Mouse (Mus musculus) CH12.LX (cell line): ENCODE measurements at regions not wholly inside any gene's neighbourhood (a gene's known extent, or its start where the extent isn't known, plus 50 kb on each side); places are given as distances from the start of the nearest gene placed in this dataset.

Source experiments
- DNase-seq: peaks from one replicate; pipeline ENCODE4 v3.0.0-alpha.2; 2013; ENCODE audit errors: extremely low read depth
- H3K27ac ChIP-seq: 2 replicates; pipeline ENCODE4 v1.5.1; 2012; ENCODE audit warnings: low read depth, mild to moderate bottlenecking, control low read depth, moderate library complexity; ENCODE audit not compliant: insufficient read depth
- H3K27me3 ChIP-seq: replicated peaks from 2 replicates; pipeline ENCODE3; 2012; ENCODE audit warnings: inconsistent platforms
- H3K36me3 ChIP-seq, 2 experiments: replicated peaks in 1 of 2; 2 replicates each; pipeline versions ENCODE3 to v1.6.1; 2012; ENCODE audit warnings: inconsistent platforms in 1 of 2, low read length in 1 of 2, mild to moderate bottlenecking in 1 of 2, mixed read lengths in 1 of 2, moderate library complexity in 1 of 2; ENCODE audit not compliant: control insufficient read depth in 1 of 2, insufficient read depth in 1 of 2
- H3K4me1 ChIP-seq, 2 experiments: 2 replicates each; pipeline ENCODE4 v1.6.1; 2012; ENCODE audit warnings: inconsistent platforms in 1 of 2, moderate library complexity in 1 of 2; ENCODE audit not compliant: insufficient read depth in 2 of 2, control insufficient read depth in 1 of 2
- H3K4me2 ChIP-seq: 2 replicates; pipeline ENCODE4 v1.6.1; 2012; ENCODE audit warnings: low read depth, mild to moderate bottlenecking, control low read depth; ENCODE audit not compliant: poor library complexity, insufficient read depth, severe bottlenecking
- H3K4me3 ChIP-seq, 3 experiments: fragments of 150-350 bp in 1 of 3; sonication (generic) in 1 of 3; replicated peaks in 1 of 3; 2 replicates each; pipeline versions ENCODE3 to v1.5.1; 2011 to 2012; ENCODE audit warnings: low read depth in 2 of 3, low read length in 2 of 3, mild to moderate bottlenecking in 2 of 3, moderate library complexity in 2 of 3, control low read depth in 1 of 3, improper control_type of control experiment in 1 of 3, inconsistent platforms in 1 of 3, mixed read lengths in 1 of 3; ENCODE audit not compliant: poor library complexity in 1 of 3
- H3K79me2 ChIP-seq: replicated peaks from 2 replicates; pipeline ENCODE4 v1.6.1; 2012; ENCODE audit warnings: mild to moderate bottlenecking, moderate library complexity; ENCODE audit not compliant: control insufficient read depth, poor library complexity, insufficient read depth, severe bottlenecking; ENCODE audit errors: extremely low read depth
- H3K9ac ChIP-seq: 2 replicates; pipeline ENCODE4 v1.6.1; 2012; ENCODE audit warnings: low read depth, mild to moderate bottlenecking, control low read depth, moderate library complexity; ENCODE audit not compliant: insufficient read depth
- H3K9me3 ChIP-seq: replicated peaks from 2 replicates; pipeline ENCODE3; 2012; ENCODE audit warnings: low read length, inconsistent platforms, mixed read lengths
- CHD1 ChIP-seq: IDR thresholded peaks from 2 replicates; pipeline ENCODE4 v1.6.1; 2012; ENCODE audit warnings: low read depth, low read length, improper control_type of control experiment, inconsistent platforms
- CHD2 ChIP-seq: IDR thresholded peaks from 2 replicates; pipeline ENCODE4 v1.6.1; 2011; ENCODE audit warnings: low read length, improper control_type of control experiment
- CTCF ChIP-seq, 2 experiments: IDR thresholded peaks in 1 of 2; conservative IDR thresholded peaks in 1 of 2; 2 replicates each; pipeline ENCODE4 v1.5.1; 2011 to 2012; ENCODE audit warnings: low read depth in 2 of 2, low read length in 2 of 2, improper control_type of control experiment in 1 of 2, inconsistent platforms in 1 of 2, mild to moderate bottlenecking in 1 of 2, moderate library complexity in 1 of 2
- E2F4 ChIP-seq: IDR thresholded peaks from 2 replicates; pipeline ENCODE4 v1.6.1; 2011; ENCODE audit warnings: low read depth, low read length, improper control_type of control experiment; ENCODE audit not compliant: insufficient replicate concordance
- EP300 ChIP-seq: IDR thresholded peaks from 2 replicates; pipeline ENCODE4 v1.6.1; 2011; ENCODE audit warnings: low read length, improper control_type of control experiment
- ETS1 ChIP-seq: conservative IDR thresholded peaks from 2 replicates; pipeline ENCODE4 v1.6.1; 2012; ENCODE audit warnings: low read depth, mild to moderate bottlenecking, inconsistent platforms, low read length, improper control_type of control experiment, moderate library complexity
- GABPA ChIP-seq: IDR thresholded peaks from 2 replicates; pipeline ENCODE4 v1.6.1; 2012; ENCODE audit warnings: low read depth, low read length, improper control_type of control experiment, inconsistent platforms; ENCODE audit not compliant: insufficient replicate concordance
- HCFC1 ChIP-seq: IDR thresholded peaks from 2 replicates; pipeline ENCODE4 v1.6.1; 2012; ENCODE audit warnings: low read depth, mild to moderate bottlenecking, inconsistent platforms, low read length, improper control_type of control experiment
- IRF4 ChIP-seq: IDR thresholded peaks from 2 replicates; pipeline ENCODE4 v1.6.1; 2014; ENCODE audit warnings: low read depth, mild to moderate bottlenecking, inconsistent platforms, low read length, improper control_type of control experiment
- JUN ChIP-seq: IDR thresholded peaks from 2 replicates; pipeline ENCODE4 v1.6.1; 2011; ENCODE audit warnings: low read depth, mild to moderate bottlenecking, low read length, improper control_type of control experiment, moderate library complexity; ENCODE audit not compliant: insufficient read depth
- JUND ChIP-seq: conservative IDR thresholded peaks from 2 replicates; pipeline ENCODE4 v1.6.1; 2011; ENCODE audit warnings: low read depth, low read length, improper control_type of control experiment
- KAT2A ChIP-seq: IDR thresholded peaks from 2 replicates; pipeline ENCODE4 v1.6.1; 2012; ENCODE audit warnings: low read length, improper control_type of control experiment, inconsistent platforms; ENCODE audit not compliant: insufficient replicate concordance
- MAFK ChIP-seq: IDR thresholded peaks from 2 replicates; pipeline ENCODE4 v1.6.1; 2011; ENCODE audit warnings: low read length, improper control_type of control experiment; ENCODE audit not compliant: insufficient replicate concordance
- MAX ChIP-seq: IDR thresholded peaks from 2 replicates; pipeline ENCODE4 v1.6.1; 2011; ENCODE audit warnings: low read length, improper control_type of control experiment
- MAZ ChIP-seq: IDR thresholded peaks from 2 replicates; pipeline ENCODE4 v1.6.1; 2012; ENCODE audit warnings: low read depth, mild to moderate bottlenecking, inconsistent platforms, low read length, improper control_type of control experiment, moderate library complexity
- MEF2A ChIP-seq: IDR thresholded peaks from 2 replicates; pipeline ENCODE4 v1.6.1; 2014; ENCODE audit warnings: low read depth, mild to moderate bottlenecking, inconsistent platforms, low read length, improper control_type of control experiment, borderline replicate concordance
- MYC ChIP-seq: IDR thresholded peaks from 2 replicates; pipeline ENCODE4 v1.6.1; 2011; ENCODE audit warnings: low read depth, mild to moderate bottlenecking, improper control_type of control experiment, low read length
- NELFE ChIP-seq: IDR thresholded peaks from 2 replicates; pipeline ENCODE4 v1.6.1; 2011; ENCODE audit warnings: low read depth, low read length, improper control_type of control experiment
- NRF1 ChIP-seq: IDR thresholded peaks from 2 replicates; pipeline ENCODE4 v1.6.1; 2014; ENCODE audit warnings: low read depth, mild to moderate bottlenecking, inconsistent platforms, low read length, improper control_type of control experiment, moderate library complexity
- PAX5 ChIP-seq: IDR thresholded peaks from 2 replicates; pipeline ENCODE4 v1.6.1; 2012; ENCODE audit warnings: low read length, inconsistent platforms, mixed read lengths
- POLR2AphosphoS2 ChIP-seq: IDR thresholded peaks from 2 replicates; pipeline ENCODE4 v1.6.1; 2011; ENCODE audit warnings: low read depth, low read length, improper control_type of control experiment
- RAD21 ChIP-seq: IDR thresholded peaks from 2 replicates; pipeline ENCODE4 v1.6.1; 2011; ENCODE audit warnings: low read depth, mild to moderate bottlenecking, low read length, improper control_type of control experiment, moderate library complexity
- RCOR1 ChIP-seq: conservative IDR thresholded peaks from 2 replicates; pipeline ENCODE4 v1.6.1; 2012; ENCODE audit warnings: low read depth, mild to moderate bottlenecking, inconsistent platforms, low read length, improper control_type of control experiment
- SIN3A ChIP-seq: IDR thresholded peaks from 2 replicates; pipeline ENCODE4 v1.6.1; 2012; ENCODE audit warnings: low read length, improper control_type of control experiment, inconsistent platforms
- SMC3 ChIP-seq: IDR thresholded peaks from 2 replicates; pipeline ENCODE4 v1.6.1; 2011; ENCODE audit warnings: low read depth, low read length, improper control_type of control experiment
- TCF12 ChIP-seq: IDR thresholded peaks from 2 replicates; pipeline ENCODE4 v1.6.1; 2014; ENCODE audit warnings: low read depth, mild to moderate bottlenecking, inconsistent platforms, low read length, improper control_type of control experiment
- USF1 ChIP-seq: IDR thresholded peaks from 2 replicates; pipeline ENCODE4 v1.6.1; 2014; ENCODE audit warnings: low read depth, mild to moderate bottlenecking, inconsistent platforms, low read length, improper control_type of control experiment
- USF2 ChIP-seq: conservative IDR thresholded peaks from 2 replicates; pipeline ENCODE4 v1.6.1; 2011; ENCODE audit warnings: low read depth, low read length, improper control_type of control experiment
- ZC3H11A ChIP-seq: IDR thresholded peaks from 2 replicates; pipeline ENCODE4 v1.6.1; 2012; ENCODE audit warnings: low read depth, mild to moderate bottlenecking, inconsistent platforms, low read length, improper control_type of control experiment
- ZKSCAN1 ChIP-seq: IDR thresholded peaks from 2 replicates; pipeline ENCODE4 v1.6.1; 2012; ENCODE audit warnings: low read depth, inconsistent platforms, low read length, improper control_type of control experiment, borderline replicate concordance
- ZMIZ1 ChIP-seq: IDR thresholded peaks from 2 replicates; pipeline ENCODE4 v1.6.1; 2012; ENCODE audit warnings: low read depth, mild to moderate bottlenecking, inconsistent platforms, low read length, improper control_type of control experiment
- ZNF384 ChIP-seq: IDR thresholded peaks from 2 replicates; pipeline ENCODE4 v1.6.1; 2012; ENCODE audit warnings: low read depth, low read length, improper control_type of control experiment, inconsistent platforms
- dilution Hi-C: fragments of 300-500 bp; cut with MboI; formaldehyde crosslinking; loops from 2 replicates; pipeline ENCODE4 v1.14.3; 2020; ENCODE audit warnings: low sequenced_read_pairs; ENCODE audit not compliant: extremely low pct_unique_long_range_greater_than_20kb, extremely low pct_ligation_motif_present
- in situ Hi-C: fragments of 300-500 bp; cut with MboI; formaldehyde crosslinking; loops from 3 replicates; pipeline ENCODE4 v1.14.3; 2019; ENCODE audit warnings: low sequenced_read_pairs, low pct_ligation_motif_present, low pct_unique_long_range_greater_than_20kb, mixed read lengths

DNA sequence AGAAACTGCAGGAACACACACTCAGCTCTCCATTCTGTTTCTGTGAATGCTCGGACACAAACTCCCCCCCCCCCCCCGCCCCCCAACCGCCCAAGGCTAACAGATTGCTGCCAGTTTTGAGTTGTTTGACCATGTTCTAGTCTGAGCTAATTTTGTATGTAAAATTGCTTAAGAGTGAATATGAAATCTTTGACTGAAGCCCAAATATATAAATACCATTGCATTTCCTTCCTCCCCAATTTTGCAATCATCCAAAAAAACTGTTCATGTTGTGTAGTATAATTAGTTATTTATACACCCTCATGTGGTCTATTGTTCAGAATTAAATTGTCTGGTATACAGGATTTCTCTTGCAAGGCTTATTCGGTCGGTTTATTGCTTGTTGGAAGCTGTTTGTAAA lies 234.2 kb upstream of the Tprg start:
- Histone ChIP-seq H3K79me2 (no peaks in the 10 kb centered on the region), H3K27ac (no peak overlapping the region), H3K9me3 (no peaks in the 10 kb centered on the region), H3K9ac (no peak overlapping the region), H3K4me1 (peaks cover 13 to 55% of the 10 kb centered on the region in 2 experiments), H3K27me3 (no peaks in the 10 kb centered on the region), H3K4me3 (no peak overlapping the region), H3K36me3 (no peaks in the 10 kb centered on the region), H3K4me2 (peak overlapping the region; percentile 52)
- dilution Hi-C loops (no loop called here), in situ Hi-C loops (loop anchor here (25.0 kb wide), 1 partner anchor 665 kb away; the partner anchor contains the start of gene Lpp)
- no peak for DNase-seq
- TF ChIP-seq POLR2AphosphoS2 (no peak), RAD21 (no peak), USF2 (no peak), ETS1 (no peak), KAT2A (no peak), MEF2A (no peak), E2F4 (no peak)

DNA sequence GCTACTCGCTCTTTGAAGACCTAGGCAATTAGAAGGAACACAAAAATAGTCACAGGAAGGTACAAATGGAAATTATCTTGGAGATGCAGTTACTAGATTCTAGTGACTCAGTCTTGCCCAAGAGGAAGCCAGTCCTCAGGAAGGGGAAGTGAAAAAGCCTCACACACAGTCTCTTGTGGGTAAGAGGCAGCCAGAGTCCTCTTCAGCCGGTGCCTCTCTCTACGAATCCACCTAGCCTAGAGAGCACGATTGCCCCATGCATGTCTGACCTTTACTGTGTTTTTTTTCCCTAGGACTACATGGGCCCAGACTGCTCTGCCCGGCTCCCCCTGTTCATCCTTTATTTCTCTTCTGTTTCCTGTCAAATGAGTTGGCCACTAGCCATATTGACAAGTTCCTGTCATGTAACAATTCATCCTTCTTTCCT lies 233.7 kb upstream of the Tprg start:
- Histone ChIP-seq H3K27ac (0 out of 2 replicates have a peak overlapping the region, but pooled peaks have one; percentile 2), H3K4me3 (no peak overlapping the region), H3K9me3 (no peaks in the 10 kb centered on the region), H3K36me3 (no peaks in the 10 kb centered on the region), H3K79me2 (no peaks in the 10 kb centered on the region), H3K27me3 (no peaks in the 10 kb centered on the region), H3K4me2 (peak overlapping the region; percentile 52), H3K9ac (no peak overlapping the region), H3K4me1 (peaks cover 13 to 55% of the 10 kb centered on the region in 2 experiments)
- DNase-seq: peak; percentile 94
- dilution Hi-C loops: no loop called here
- in situ Hi-C loops: loop anchor here (25.0 kb wide), 1 partner anchor 666 kb away; the partner anchor contains the start of gene Lpp
- no peak for TF ChIP-seq SIN3A
- TF ChIP-seq MYC: 0 out of 2 replicates have a peak, but pooled peaks have one; percentile 66
- no peak for TF ChIP-seq E2F4
- peak; percentile 86 for TF ChIP-seq CHD2
- TF ChIP-seq EP300: peak; percentile 100
- no peak for TF ChIP-seq ZMIZ1
- no peak for TF ChIP-seq USF1
- TF ChIP-seq MAZ: no peak
- no peak for TF ChIP-seq CTCF (conservative IDR thresholded peaks at IDR 0.05 in 1 of 2, IDR thresholded peaks at IDR 0.05 in 1 of 2; ENCODE audit: low read depth in 2 of 2, low read length in 2 of 2)
- TF ChIP-seq IRF4: peak; percentile 99
- TF ChIP-seq NELFE: no peak
- TF ChIP-seq MAX: no peak
- TF ChIP-seq USF2: no peak
- peak; percentile 81 for TF ChIP-seq JUN
- peak; percentile 59; the same call in 1 of the 2 replicates for TF ChIP-seq TCF12
- TF ChIP-seq CHD1: no peak
- TF ChIP-seq PAX5: no peak
- no peak for TF ChIP-seq ZNF384
- no peak for TF ChIP-seq NRF1
- no peak for TF ChIP-seq ZC3H11A
- TF ChIP-seq RCOR1: peak; percentile 74; the same call in 1 of the 2 replicates
- no peak for TF ChIP-seq POLR2AphosphoS2
- no peak; the same call in 1 of the 2 replicates for TF ChIP-seq SMC3
- no peak for TF ChIP-seq HCFC1
- no peak for TF ChIP-seq ZKSCAN1
- TF ChIP-seq MAFK: no peak
- no peak for TF ChIP-seq GABPA
- TF ChIP-seq JUND: peak; percentile 86
- TF ChIP-seq KAT2A: no peak
- peak; percentile 88 for TF ChIP-seq ETS1
